Mouse (Mus musculus): Measurements from ENCODE around the gene Eif2b3. TPM values are rescaled to one million over a fixed set of nuclear protein-coding genes. Genes with fewer than 3 reads are reported as not detected.

The Eif2b3 gene
- total RNA-seq, 2 experiments from 2014 or later = 16.1 to 21.6 TPM

- no peak for DNase-seq (ENCODE audit: low spot score in 2 of 2)
- intact Hi-C loops (cut with DNase I) = no loop called here
Measured at GRCm38 (mm10) chr4:117117931-117118330, 98.7 kb downstream of the Eif2b3 start.

GRCm38 (mm10) chr4:117119636-117120035 is 100.4 kb downstream of the Eif2b3 start:
- intact Hi-C loops (cut with DNase I) = loop anchor here (5.0 to 10.0 kb wide), 2 partner anchors 117 to 295 kb away; partner anchors contain the start of gene Hpdl
- DNase-seq (ENCODE audit: low spot score in 2 of 2) = no peak

GRCm38 (mm10) chr4:117120052-117120444 is 100.8 kb downstream of the Eif2b3 start:
- DNase-seq (ENCODE audit: low spot score in 2 of 2) = no peak
- intact Hi-C loops (cut with DNase I) = loop anchor here (5.0 to 10.0 kb wide), 2 partner anchors 118 to 295 kb away; partner anchors contain the start of gene Hpdl

- DNase-seq (ENCODE audit: low spot score in 2 of 2) = peak; percentile 95
- intact Hi-C loops (cut with DNase I) = loop anchor here (5.0 to 10.0 kb wide), 2 partner anchors 118 to 296 kb away; partner anchors contain the start of gene Hpdl
Measured at GRCm38 (mm10) chr4:117120445-117121414, 101.5 kb downstream of the Eif2b3 start.

GRCm38 (mm10) chr4:117122209-117122608 is 103.0 kb downstream of the Eif2b3 start:
- intact Hi-C loops (cut with DNase I) = loop anchor here (5.0 to 10.0 kb wide), 2 partner anchors 120 to 297 kb away; partner anchors contain the start of gene Hpdl
- DNase-seq (ENCODE audit: low spot score in 2 of 2) = no peak

- intact Hi-C loops (cut with DNase I) = loop anchor here (5.0 to 10.0 kb wide), 2 partner anchors 121 to 299 kb away; partner anchors contain the start of gene Hpdl
- DNase-seq (ENCODE audit: low spot score in 2 of 2) = no peak
Measured at GRCm38 (mm10) chr4:117123546-117124217, 104.5 kb downstream of the Eif2b3 start.

- DNase-seq (ENCODE audit: low spot score in 2 of 2) = no peak
- intact Hi-C loops (cut with DNase I) = loop anchor here (5.0 to 10.0 kb wide), 2 partner anchors 122 to 299 kb away; partner anchors contain the start of gene Hpdl
Measured at GRCm38 (mm10) chr4:117124218-117124517, 105.0 kb downstream of the Eif2b3 start.

- intact Hi-C loops (cut with DNase I) = loop anchor here (5.0 to 10.0 kb wide), 2 partner anchors 122 to 300 kb away; partner anchors contain the start of gene Hpdl
- DNase-seq (ENCODE audit: low spot score in 2 of 2) = peak in 1 of 2 experiments; percentile 32
Measured at GRCm38 (mm10) chr4:117124518-117125347, 105.5 kb downstream of the Eif2b3 start.

GRCm38 (mm10) chr4:117125348-117125909 is 106.2 kb downstream of the Eif2b3 start, which contains the start of gene Btbd19:
TSS of gene Btbd19 (minus strand) at chr4:117125725.
- intact Hi-C loops (cut with DNase I) = loop anchor here (10.0 kb wide), 1 partner anchor 301 kb away; the partner anchor contains the start of gene Hpdl
- DNase-seq (ENCODE audit: low spot score in 2 of 2) = peak; percentile 75 to 80

GRCm38 (mm10) chr4:117125910-117126674 is 106.9 kb downstream of the Eif2b3 start:
- intact Hi-C loops (cut with DNase I) = loop anchor here (10.0 kb wide), 1 partner anchor 301 kb away; the partner anchor contains the start of gene Hpdl
- no peak for DNase-seq (ENCODE audit: low spot score in 2 of 2)

- intact Hi-C loops (cut with DNase I) = loop anchor here (10.0 kb wide), 1 partner anchor 302 kb away; the partner anchor contains the start of gene Hpdl
- DNase-seq (ENCODE audit: low spot score in 2 of 2) = no peak
Measured at GRCm38 (mm10) chr4:117126675-117127290, 107.6 kb downstream of the Eif2b3 start, which contains the start of gene Tctex1d4. TSS of gene Tctex1d4 (plus strand) at chr4:117126794.

- DNase-seq (ENCODE audit: low spot score in 2 of 2) = no peak
- intact Hi-C loops (cut with DNase I) = loop anchor here (10.0 kb wide), 1 partner anchor 303 kb away; the partner anchor contains the start of gene Hpdl
Measured at GRCm38 (mm10) chr4:117127991-117128686, 108.9 kb downstream of the Eif2b3 start.

GRCm38 (mm10) chr4:117130790-117131189 is 111.6 kb downstream of the Eif2b3 start:
- DNase-seq (ENCODE audit: low spot score in 2 of 2) = no peak
- intact Hi-C loops (cut with DNase I) = no loop called here

- intact Hi-C loops (cut with DNase I) = no loop called here
- DNase-seq (ENCODE audit: low spot score in 2 of 2) = no peak
Measured at GRCm38 (mm10) chr4:117131198-117131597, 112.0 kb downstream of the Eif2b3 start.

GRCm38 (mm10) chr4:117131890-117132793 is 112.9 kb downstream of the Eif2b3 start:
- intact Hi-C loops (cut with DNase I) = no loop called here
- DNase-seq (ENCODE audit: low spot score in 2 of 2) = no peak

- no peak for DNase-seq (ENCODE audit: low spot score in 2 of 2)
- intact Hi-C loops (cut with DNase I) = no loop called here
Measured at GRCm38 (mm10) chr4:117132794-117133143, 113.6 kb downstream of the Eif2b3 start.
